Mouse (Mus musculus) heart, postnatal 0 days (tissue): ENCODE measurements around the gene Vps8.

Experiments used
- CTCF ChIP-seq: IDR thresholded peaks from 2 replicates; pipeline ENCODE4 v1.5.1; 2016; ENCODE audit warnings: antibody characterized with exemption, control low read depth, low read depth
- EP300 ChIP-seq: IDR thresholded peaks from 2 replicates; pipeline ENCODE4 v1.6.1; 2016; ENCODE audit warnings: antibody characterized with exemption, low read depth

- TF ChIP-seq CTCF (no peak), EP300 (no peak)
These were observed 69.4 kb downstream of the Vps8 start for GRCm38 (mm10) chr16:21492346-21492745.
